Mouse (Mus musculus): ENCODE results near the gene Ubxn11.

DNA sequence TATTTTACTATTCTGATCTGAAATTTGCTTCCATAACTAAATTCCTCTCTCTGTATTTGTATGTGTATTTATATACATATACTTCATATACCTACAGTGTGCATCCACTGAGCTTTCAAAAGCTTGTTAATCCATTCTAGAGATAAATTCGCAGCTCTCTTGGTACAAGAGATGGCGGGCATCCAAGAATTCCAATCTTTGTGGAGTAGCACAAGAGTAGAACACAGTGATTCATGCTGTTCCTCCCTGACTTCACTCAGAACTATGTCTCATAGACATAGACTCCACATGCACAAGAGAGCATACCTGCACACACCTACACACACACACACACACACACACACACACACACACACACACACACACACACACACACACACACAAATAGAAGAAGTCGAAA is 70.0 kb downstream of the Ubxn11 start:
- TF ChIP-seq POLR2A (IDR thresholded peaks at IDR 0.05; ENCODE audit: borderline replicate concordance, insufficient read depth, low read length) (no peak), CTCF (IDR thresholded peaks at IDR 0.05; ENCODE audit: borderline replicate concordance, insufficient read depth, low read depth, low read length) (no peak)

All from cerebellum, adult 2 months (tissue).